Mouse (Mus musculus) layer of hippocampus, adult 2 months (tissue): Measurements from ENCODE around the gene Rnf123. TPM values are rescaled to one million over a fixed set of nuclear protein-coding genes. Genes with fewer than 3 reads are reported as not detected.

ENCODE experiments used
- DNase-seq, 2 experiments: peaks; one replicate each; pipeline ENCODE4 v3.0.0; 2022; ENCODE audit warnings: low spot score in 2 of 2
- H3K27ac ChIP-seq: fragments of 200-600 bp; 2 replicates; pipeline ENCODE4 v1.8.1; 2022
- H3K4me3 ChIP-seq: fragments of 200-600 bp; 2 replicates; pipeline ENCODE4 v1.8.1; 2022; ENCODE audit warnings: mild to moderate bottlenecking
- CTCF ChIP-seq: fragments of 200-600 bp; conservative IDR thresholded peaks from 2 replicates; pipeline ENCODE4 v1.8.1; 2022; ENCODE audit warnings: antibody characterized with exemption, mild to moderate bottlenecking, moderate library complexity
- long read RNA-seq, 2 experiments: library from polyadenylated mRNA; stranded (forward); transcript quantifications; one replicate each; pipeline ENCODE4 v2.0.0; 2021; ENCODE audit warnings: borderline mapping rate in 2 of 2
- total RNA-seq, 2 experiments: library from RNA; stranded (reverse); gene quantifications; 2 replicates each; pipeline ENCODE4 v1.2.3; 2021

Gene Rnf123
- 100 to 1,000 TPM in 1 of 2 experiments, 10 to 100 TPM in 1; 95.7 to 111 TPM for total RNA-seq
- long read RNA-seq, experiment 1, full-length matches to known transcripts: 21 of 57 reads
- long read RNA-seq, experiment 1, partial matches to known transcripts: 9 of 57 reads
- long read RNA-seq, experiment 1, other reads (novel, unspliced or antisense): 27 of 57 reads
- long read RNA-seq, experiment 2, full-length matches to known transcripts: 40 of 89 reads
- long read RNA-seq, experiment 2, partial matches to known transcripts: 13 of 89 reads
- long read RNA-seq, experiment 2, other reads (novel, unspliced or antisense): 36 of 89 reads

DNA sequence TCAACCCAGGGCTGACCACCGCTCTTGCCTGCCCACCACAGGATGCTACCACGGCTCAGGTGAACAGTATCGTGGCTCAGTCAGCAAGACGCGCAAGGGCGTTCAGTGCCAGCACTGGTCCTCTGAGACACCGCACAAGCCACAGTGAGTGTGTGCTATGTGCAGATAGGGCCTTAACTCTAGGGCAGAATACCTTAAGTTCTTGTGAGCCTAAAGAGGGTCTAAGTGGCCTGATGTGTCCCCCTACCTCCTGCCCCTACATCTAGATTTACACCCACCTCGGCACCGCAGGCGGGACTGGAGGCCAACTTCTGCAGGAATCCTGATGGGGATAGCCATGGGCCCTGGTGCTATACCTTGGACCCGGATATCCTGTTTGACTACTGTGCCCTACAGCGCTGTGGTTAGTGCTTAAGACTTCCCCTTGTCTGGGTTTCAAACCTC is at the start of gene Rnf123:
Rnf123 (minus strand) TSS at position 359 of the 444 bp plus-strand sequence.
- TF ChIP-seq CTCF: no peak
- Histone ChIP-seq H3K27ac (no peak within 1 kb of the TSS), H3K4me3 (no peak within 1 kb of the TSS)
- DNase-seq: no peak

DNA sequence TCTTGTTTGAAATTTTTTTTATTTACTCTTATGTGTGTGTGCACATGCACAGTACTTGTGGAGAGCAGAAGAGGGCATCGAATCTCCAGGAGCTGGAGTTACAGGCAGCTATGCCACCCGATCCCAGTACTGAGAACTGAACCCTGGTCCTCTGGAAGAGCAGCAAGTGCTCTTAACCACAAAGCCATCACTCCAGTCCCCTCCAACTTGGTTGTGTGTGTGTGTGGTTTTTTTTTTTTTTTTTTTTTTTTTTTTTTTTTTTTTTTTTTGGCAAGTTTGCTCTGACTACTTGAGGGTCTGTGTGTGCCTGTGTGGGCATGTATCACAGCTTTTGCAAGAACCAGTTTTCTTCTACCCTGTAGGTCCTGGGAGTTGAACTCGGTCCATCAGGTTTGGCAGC is 49.2 kb upstream of the Rnf123 start:
- no peak overlapping the region for H3K4me3 ChIP-seq
- no peak overlapping the region for H3K27ac ChIP-seq
- TF ChIP-seq CTCF: no peak
- DNase-seq: no peak

DNA sequence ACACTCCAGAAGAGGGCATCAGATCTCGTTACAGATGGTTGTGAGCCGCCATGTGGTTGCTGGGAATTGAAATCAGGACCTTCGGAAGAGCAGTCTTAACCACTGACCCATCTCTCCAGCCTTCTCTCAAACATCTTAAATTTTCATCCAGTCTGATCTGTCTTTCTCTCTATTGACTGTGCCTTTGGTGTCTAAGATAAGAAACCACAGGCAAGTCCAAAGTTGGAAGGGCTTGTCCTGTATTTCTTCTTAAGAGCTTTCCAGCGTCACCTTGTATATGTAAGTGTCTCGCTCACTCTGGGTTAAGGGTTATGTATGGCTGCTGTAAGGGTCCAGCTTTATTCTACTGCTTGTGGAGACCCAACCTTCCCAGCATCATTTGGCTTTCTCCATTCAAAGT is 48.4 kb upstream of the Rnf123 start:
- peak; percentile 30; the same call in 1 of the 2 replicates for TF ChIP-seq CTCF
- Histone ChIP-seq H3K27ac (no peak overlapping the region), H3K4me3 (no peak overlapping the region)
- DNase-seq: no peak

DNA sequence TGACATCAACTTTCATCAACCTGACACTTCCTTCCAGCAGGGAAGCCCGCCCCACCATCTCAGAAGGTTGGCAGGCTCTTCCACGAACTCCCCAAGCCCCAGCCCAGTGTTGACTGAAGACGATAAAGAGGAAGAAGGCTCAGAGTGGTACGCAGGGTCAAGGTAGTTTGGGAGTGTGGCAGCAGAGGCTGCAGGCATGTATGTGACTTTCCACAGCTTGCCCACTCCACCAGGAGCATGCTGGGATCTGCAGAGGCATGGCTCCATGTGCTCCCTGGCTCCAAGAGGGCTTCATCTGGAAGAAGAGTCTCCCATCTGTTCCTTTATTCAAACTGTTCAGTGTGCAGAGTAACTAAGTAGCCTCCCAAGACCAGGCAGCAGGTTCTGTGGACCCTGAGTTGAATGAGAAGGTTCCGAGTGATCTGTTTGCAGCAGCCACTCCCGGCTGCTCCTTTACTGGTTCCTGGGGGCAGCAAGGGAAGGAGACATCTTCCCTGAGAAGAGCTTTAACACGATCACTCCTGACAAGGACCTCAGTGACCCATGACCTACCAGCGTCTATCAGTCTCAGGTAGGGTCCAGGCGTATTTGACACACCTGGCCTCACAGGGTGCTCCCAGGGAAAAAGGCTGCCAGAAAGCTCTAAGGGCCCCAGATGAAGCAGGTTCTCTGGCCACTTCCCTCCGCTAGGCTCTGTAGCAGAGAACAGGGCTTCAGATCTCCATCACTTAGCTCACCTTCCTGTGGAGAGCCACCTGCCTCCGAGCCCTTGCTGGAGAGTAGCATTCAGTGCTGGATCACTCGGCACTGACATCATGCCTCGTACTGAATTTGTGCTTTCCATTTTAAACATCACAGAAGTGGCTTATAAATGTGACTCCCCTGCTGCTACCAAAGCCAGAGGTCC is 46.1 kb upstream of the Rnf123 start:
- H3K27ac ChIP-seq: peak overlapping the region; percentile 79
- TF ChIP-seq CTCF: no peak
- no peak overlapping the region for H3K4me3 ChIP-seq
- DNase-seq: no peak

DNA sequence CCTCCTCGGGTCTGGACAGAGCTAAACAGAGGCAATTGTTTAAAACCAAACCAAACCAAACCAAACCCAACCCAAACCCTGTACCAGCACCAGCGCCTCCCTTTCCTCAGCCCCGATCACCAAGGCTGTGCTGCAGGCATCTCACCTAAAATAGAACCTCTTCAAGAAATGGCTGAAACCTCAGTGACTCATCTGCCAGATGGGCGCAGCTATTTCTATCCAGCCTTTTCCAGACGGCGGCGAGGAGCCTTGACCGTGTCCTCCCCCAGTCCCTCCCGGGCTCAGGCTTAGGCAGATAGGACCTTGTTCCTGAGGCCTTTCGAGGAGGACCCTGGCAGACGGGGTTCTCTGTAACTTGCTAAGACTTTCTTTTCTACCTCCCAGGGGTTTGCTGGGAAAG is 45.1 kb upstream of the Rnf123 start:
- Histone ChIP-seq H3K27ac (peak overlapping the region; percentile 79), H3K4me3 (no peak overlapping the region)
- TF ChIP-seq CTCF: no peak
- DNase-seq: peak in 1 of 2 experiments; percentile 44

DNA sequence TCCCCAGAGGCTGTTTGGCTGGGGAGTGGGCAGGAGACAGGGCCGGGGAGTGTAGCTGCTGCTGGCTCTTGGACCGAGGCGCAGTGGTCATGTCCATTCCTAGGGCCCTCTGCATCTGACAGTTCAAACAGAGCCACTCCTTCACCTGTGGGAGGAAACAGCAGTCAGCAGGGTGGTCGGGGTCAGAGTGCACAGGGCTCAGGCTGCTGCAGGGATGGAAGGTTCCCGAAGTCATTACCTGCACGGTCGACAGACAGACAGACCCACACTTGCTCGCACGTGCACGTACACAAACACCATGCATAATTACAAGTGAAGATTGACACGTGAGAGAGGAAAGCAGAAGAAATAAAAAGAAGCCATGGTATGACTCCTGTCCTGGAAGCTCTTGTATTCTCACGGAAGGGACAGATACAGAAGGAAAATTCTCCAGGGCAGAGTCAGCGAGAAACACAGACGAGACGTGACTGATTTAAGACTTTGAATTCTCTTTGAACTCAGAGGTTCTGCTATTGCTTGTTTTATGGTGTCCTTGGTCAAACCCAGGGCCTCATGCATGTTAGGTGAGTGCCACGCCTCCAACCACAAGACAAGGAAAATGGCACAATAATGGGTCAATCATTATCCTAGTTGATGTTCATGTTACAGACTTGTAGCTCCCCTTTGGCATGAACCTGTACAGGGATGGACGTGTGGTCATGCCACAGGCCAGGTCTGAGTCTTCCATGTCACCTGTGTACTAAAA is 43.5 kb upstream of the Rnf123 start:
- no peak overlapping the region for H3K4me3 ChIP-seq
- no peak for TF ChIP-seq CTCF
- no peak for DNase-seq
- peak overlapping the region; percentile 79 for H3K27ac ChIP-seq

DNA sequence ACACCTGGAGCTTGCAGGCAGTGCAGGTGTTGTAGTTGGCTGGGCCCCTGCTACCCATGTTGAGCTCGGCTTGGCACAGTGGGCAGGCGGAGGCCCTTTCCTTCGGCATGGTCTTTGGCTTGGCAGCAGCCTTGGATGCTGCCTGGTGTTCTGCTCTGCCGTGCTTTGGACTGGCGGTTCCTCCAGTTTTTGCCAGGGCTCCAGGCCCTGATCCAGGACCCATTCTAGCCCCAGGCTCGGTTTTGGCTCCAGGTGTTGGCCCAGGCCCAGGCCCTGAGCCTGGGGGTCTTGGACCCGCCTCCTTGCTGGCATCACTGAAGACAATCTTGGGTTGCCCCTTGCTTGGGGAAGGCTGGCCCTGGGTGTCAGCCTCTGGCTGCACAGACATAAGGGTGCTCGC is 42.6 kb upstream of the Rnf123 start:
- no peak overlapping the region for H3K4me3 ChIP-seq
- peak overlapping the region; percentile 57; the same call in 1 of the 2 replicates for H3K27ac ChIP-seq
- no peak for TF ChIP-seq CTCF
- no peak for DNase-seq

DNA sequence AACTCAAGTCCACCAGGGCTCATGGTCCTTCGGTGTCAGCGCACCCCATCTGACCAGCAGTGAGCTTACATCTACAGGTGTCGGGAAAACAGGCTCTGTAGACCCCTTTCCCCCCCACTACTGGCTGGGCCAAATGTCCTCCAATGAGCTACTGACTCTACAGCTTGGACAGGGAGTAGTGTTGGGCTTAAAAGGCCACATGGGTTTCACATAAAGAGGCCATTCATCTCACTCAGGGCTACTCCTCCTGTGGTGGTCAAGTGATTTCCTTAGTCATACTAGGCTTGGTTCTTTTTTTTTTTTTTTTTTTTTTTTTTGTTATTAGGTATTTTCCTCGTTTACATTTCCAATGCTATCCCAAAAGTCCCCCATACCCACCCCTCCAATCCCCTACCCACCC is 40.8 kb upstream of the Rnf123 start:
- no peak overlapping the region for H3K4me3 ChIP-seq
- DNase-seq: no peak
- no peak for TF ChIP-seq CTCF
- no peak overlapping the region for H3K27ac ChIP-seq

DNA sequence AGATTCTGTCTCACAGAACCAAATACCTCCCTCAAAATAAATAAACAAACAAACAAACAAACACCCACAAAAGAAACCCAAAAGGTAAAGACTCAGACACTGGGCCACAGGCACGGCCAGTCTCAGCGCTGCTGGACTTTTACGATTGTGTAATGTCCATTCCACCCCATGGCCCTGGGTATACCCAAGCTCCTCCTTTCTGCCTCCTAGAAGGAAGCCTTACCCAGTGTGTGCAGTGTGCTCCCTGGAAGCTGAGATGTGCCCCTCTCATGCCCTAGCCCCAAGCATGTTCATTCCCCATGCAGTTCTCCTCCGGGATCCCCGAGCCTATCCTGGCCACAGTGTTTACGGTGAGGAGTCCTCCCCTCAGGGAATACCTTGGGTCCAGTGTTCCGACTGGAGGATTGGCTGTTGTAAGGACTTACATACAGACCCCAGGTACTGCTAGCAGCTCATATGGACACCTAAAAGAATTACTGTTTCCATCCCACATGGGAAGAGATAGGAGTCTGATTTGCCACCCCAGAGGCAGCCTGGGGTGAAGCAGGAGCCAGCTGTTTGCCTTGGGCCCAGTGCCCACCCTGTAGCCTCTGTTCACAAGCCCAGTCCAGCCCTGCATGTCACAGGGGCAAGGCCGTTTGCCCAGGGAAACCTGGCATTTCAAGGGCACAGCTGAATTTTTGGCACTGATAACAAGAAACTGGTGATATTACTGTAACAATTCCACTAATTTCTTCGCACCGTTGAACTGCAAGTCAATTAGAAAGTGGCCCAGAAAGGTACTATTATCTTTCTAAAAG is 38.2 kb upstream of the Rnf123 start:
- no peak overlapping the region for H3K4me3 ChIP-seq
- TF ChIP-seq CTCF: no peak
- H3K27ac ChIP-seq: peak overlapping the region; percentile 28; the same call in 1 of the 2 replicates
- DNase-seq: no peak

DNA sequence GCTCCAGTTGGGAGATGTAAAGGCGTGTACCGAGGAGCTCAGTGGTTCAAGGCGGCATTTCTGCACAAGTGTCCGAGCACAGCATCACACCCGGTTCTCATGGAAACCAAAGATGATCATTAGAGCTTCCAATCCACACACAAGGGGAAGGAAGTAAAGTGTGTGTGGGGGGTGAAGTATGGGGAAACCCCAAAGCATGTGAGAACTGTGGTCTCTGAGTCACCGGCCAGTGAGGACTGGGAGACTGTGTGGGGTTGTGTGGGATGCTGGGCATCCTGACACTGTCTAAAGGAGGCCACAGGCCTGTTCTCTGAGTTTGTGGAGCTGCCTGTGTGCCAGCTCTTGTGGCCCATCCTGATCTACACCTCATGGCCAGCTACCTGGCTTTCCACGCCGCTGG is 37.5 kb upstream of the Rnf123 start:
- no peak for DNase-seq
- H3K27ac ChIP-seq: peak overlapping the region; percentile 39; the same call in 1 of the 2 replicates
- H3K4me3 ChIP-seq: no peak overlapping the region
- no peak for TF ChIP-seq CTCF

DNA sequence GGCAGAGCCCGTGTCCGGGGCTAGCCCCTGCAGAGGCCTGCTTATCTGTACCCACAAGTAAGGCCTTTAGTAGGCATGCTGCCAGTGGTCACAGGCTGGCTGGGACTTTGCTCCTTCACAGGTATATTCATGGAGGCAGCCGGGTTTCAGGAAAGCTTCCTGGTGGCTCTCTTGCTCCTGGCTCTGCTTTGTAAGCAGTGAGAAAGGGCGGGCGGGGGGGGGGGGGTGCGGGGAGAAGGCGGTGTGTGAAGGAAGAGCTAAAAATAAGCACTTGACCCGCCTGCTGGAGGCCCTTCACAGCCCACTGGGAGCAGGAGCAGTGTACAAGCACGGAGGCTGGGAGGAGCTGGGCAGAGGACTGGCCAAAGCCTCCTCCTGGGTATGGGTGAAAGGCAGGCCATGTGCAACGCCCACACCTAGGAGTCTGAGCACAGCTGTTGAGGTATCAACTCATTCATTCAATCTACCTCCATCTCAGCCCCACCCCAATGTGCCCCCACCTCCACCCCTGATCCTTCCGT is 36.8 kb upstream of the Rnf123 start:
- H3K4me3 ChIP-seq: no peak overlapping the region
- no peak for TF ChIP-seq CTCF
- H3K27ac ChIP-seq: peak overlapping the region; percentile 39; the same call in 1 of the 2 replicates
- DNase-seq: no peak

DNA sequence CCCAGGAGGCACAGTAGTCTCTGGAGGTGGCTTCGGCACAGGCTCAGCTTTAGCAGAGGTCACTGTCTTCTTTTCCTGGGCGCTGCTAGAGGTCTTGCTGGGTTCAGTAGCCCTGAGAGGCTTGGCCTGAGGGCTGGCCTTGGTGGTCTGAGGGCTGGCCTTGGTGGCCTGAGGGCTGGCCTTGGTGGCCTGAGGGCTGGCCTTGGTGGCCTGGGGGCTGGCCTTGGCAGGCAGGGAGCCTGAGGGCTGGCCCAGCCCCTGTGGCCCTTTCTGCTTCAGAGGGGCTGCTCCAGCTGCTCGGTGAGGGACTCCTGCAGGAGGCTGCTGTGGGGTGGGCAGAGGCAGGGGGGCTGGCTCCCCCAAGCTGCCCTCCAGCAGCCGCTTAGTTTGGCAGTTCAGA is 34.0 kb upstream of the Rnf123 start:
- no peak overlapping the region for H3K27ac ChIP-seq
- DNase-seq: no peak
- H3K4me3 ChIP-seq: no peak overlapping the region
- TF ChIP-seq CTCF: no peak
